Mouse (Mus musculus): Measurements from ENCODE around the gene Coq10b. TPM values are rescaled to one million over a fixed set of nuclear protein-coding genes. Genes with fewer than 3 reads are reported as not detected.
A peak's percentile ranks its signal among the peaks of the same experiment; 100 is the strongest.

Coq10b gene
- polyA plus RNA-seq, 1 experiment from 2014 or later: 24.1 TPM

DNA sequence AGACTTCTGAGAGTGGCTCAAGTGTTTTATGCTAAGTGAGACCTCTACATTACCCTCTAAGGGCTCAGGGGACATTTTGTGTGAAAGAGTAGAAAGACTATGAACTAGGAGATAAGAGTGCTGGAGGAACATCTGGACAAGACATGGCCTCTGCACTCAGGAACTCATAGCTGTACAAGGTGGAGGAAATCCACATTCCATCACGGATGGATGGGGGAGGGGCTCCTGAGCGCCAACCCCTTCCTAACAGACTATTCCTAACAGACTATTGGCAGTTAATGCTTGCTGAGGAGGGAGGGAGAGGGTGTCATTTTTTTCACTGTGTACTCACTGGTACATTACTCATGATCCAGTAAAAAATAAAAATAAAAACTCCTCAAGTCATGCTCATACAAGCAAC, 22.2 kb downstream of the Coq10b start:
- H3K4me1 ChIP-seq: peaks cover 10% of the 10 kb centered on the region
- H3K9me3 ChIP-seq: no peaks in the 10 kb centered on the region
- no peak overlapping the region for H3K4me3 ChIP-seq
- no peak overlapping the region for H3K27ac ChIP-seq
- WGBS: 53% methylated on average over 2 of the region's 2 CpGs
- H3K36me3 ChIP-seq: peaks cover 49% of the 10 kb centered on the region
- DNase-seq (ENCODE audit: low spot score): no peak
- H3K27me3 ChIP-seq (ENCODE audit: insufficient read depth, poor library complexity, severe bottlenecking): no peaks in the 10 kb centered on the region

DNA sequence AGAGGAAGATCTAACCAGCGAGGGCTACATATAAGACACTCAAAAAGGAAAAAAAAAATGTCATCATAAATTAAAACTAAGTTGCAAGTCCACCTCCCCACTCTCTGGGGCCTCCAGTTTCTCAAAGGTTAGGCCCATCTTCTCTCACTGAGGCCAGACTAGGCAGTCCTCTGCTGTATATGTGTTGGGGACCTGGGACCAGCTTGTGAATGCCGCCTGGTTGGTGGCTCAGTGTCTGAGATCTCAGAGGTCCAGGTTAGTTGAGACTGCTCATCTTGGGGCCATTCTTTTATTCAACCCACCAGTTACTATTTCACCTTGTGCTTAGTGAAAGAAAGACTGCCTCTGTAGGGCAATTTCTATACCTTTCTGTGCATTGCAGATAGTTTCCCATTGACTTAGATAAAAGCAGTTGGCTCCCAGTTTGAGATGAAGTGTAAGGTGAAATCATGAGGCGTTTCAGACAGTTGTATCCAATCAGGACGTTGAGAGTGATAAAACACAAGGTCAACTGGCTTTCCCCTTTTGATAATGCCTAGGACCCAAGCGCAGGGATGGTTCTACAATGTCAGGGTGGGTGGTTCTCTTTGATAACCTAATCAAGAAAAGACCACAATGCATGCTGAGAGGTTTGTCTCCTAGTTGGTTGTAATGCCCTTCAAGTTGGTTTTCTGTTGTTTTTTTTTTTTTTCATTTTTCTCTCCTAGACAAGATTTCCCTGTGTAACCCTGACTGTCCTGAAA, 23.3 kb downstream of the Coq10b start:
- Histone ChIP-seq H3K36me3 (peaks cover 60% of the 10 kb centered on the region), H3K4me3 (no peak overlapping the region), H3K27ac (no peak overlapping the region), H3K4me1 (peaks cover 10% of the 10 kb centered on the region), H3K9me3 (no peaks in the 10 kb centered on the region), H3K27me3 (ENCODE audit: insufficient read depth, poor library complexity, severe bottlenecking) (no peaks in the 10 kb centered on the region)
- WGBS: 44% methylated on average over 5 of the region's 5 CpGs
- no peak for DNase-seq (ENCODE audit: low spot score)

DNA sequence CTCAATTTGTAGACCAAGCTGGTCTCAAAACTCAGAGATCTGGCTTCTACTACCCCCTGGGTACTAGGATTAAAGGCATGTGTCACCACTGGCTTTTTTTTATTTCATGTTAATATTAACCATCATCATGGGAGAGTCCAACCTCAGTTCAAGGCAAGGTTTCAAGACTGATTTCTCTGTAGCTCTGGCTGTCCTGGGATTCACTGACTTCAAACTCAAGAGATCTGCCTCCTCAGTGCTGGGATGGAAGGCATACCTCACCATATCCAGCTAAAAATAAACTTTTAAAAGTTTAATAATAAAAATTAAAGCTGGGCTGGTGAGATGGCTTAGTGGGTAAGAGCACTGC, 23.8 kb downstream of the Coq10b start:
- Histone ChIP-seq H3K4me1 (peaks cover 10% of the 10 kb centered on the region), H3K9me3 (no peaks in the 10 kb centered on the region), H3K27ac (no peak overlapping the region), H3K4me3 (no peak overlapping the region), H3K36me3 (peaks cover 61% of the 10 kb centered on the region), H3K27me3 (ENCODE audit: insufficient read depth, poor library complexity, severe bottlenecking) (no peaks in the 10 kb centered on the region)
- DNase-seq (ENCODE audit: low spot score): no peak

DNA sequence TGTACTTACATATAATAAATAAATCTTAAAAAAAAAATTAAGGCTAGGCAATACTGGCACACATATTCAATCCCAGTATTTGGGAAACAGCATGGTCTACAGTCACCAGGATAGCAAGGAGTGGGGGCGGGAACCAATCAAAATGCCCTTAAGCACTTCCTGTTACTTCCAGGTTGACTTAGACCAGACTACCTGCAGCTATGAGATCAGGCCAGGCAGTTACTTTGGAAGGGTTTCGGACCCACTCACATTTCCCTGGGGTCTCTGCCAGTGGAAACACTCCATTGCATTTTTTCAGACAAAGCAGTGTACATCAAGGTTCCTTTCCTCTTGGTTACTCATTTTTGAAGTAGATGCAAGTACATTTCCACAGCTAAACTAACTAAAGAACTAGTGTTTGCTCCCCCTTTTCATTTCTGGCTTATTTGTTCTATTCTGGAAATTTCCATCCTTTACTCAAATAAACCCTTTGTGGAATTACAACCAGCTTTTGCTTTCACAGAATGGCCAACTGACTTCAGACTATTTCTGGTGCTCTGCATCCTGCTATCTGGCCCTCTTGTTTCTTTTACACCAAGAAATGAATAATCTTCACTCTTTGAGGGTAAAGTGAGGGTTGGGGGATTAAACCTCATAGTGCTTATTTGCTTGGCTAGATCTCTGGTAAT, 24.4 kb downstream of the Coq10b start:
- no peak for DNase-seq (ENCODE audit: low spot score)

DNA sequence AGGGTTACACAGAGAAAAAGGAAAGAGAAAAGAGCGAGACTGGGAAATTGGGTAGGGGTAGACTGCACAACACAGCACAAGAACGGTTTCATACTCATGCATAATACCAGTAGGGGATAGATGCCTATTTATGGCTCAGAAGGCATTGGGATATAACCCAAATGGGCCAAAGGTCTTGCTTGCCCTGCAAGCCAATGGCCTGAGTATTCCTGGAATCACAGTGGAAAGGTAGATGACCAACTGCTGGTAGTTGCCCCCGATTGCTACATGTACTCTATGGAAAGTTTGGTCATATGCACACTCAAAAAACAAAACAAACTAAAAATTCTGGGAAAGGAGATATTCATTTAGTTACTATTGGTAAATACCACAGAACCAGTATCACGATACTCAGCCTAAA, 27.1 kb downstream of the Coq10b start:
- no peak overlapping the region for H3K27ac ChIP-seq
- 93% methylated on average over 4 of the region's 4 CpGs for WGBS
- DNase-seq (ENCODE audit: low spot score): no peak
- no peak overlapping the region for H3K4me3 ChIP-seq
- no peaks in the 10 kb centered on the region for H3K9me3 ChIP-seq
- H3K4me1 ChIP-seq: peaks cover 10% of the 10 kb centered on the region
- no peaks in the 10 kb centered on the region for H3K27me3 ChIP-seq (ENCODE audit: insufficient read depth, poor library complexity, severe bottlenecking)
- H3K36me3 ChIP-seq: peaks cover 77% of the 10 kb centered on the region

More for the DNA sequence above, 24.4 kb downstream of the Coq10b start:
- Histone ChIP-seq H3K4me1 (peaks cover 10% of the 10 kb centered on the region), H3K9me3 (no peaks in the 10 kb centered on the region), H3K36me3 (peaks cover 62% of the 10 kb centered on the region), H3K27ac (no peak overlapping the region), H3K4me3 (no peak overlapping the region), H3K27me3 (ENCODE audit: insufficient read depth, poor library complexity, severe bottlenecking) (no peaks in the 10 kb centered on the region)
- 81% methylated on average over 2 of the region's 2 CpGs for WGBS

DNA sequence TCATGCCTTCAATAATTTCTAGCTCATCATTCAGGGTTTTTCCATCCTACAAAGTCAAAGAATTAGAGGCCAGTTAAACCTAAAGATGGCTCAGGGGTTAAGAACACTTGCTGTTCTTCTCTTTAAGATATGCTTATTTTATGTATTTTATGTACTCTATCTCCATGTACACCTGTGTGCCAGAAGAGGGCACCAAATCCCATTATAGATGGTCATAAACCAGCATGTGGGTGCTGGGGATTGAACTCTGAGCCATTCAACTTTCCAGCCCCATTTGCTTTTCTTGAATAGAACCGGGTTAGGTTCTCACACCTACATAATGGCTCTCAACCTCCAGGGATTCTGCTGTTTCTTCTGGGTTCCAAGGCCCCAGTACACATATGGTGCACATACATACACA, 29.5 kb downstream of the Coq10b start:
- no peak overlapping the region for H3K27ac ChIP-seq
- H3K4me3 ChIP-seq: no peak overlapping the region
- H3K36me3 ChIP-seq: peaks cover 86% of the 10 kb centered on the region
- peaks cover 6% of the 10 kb centered on the region; the same call in 1 of the 2 replicates for H3K4me1 ChIP-seq
- DNase-seq (ENCODE audit: low spot score): no peak
- H3K9me3 ChIP-seq: no peaks in the 10 kb centered on the region
- no peaks in the 10 kb centered on the region for H3K27me3 ChIP-seq (ENCODE audit: insufficient read depth, poor library complexity, severe bottlenecking)
- 82% methylated on average over 1 of the region's 1 CpGs for WGBS

DNA sequence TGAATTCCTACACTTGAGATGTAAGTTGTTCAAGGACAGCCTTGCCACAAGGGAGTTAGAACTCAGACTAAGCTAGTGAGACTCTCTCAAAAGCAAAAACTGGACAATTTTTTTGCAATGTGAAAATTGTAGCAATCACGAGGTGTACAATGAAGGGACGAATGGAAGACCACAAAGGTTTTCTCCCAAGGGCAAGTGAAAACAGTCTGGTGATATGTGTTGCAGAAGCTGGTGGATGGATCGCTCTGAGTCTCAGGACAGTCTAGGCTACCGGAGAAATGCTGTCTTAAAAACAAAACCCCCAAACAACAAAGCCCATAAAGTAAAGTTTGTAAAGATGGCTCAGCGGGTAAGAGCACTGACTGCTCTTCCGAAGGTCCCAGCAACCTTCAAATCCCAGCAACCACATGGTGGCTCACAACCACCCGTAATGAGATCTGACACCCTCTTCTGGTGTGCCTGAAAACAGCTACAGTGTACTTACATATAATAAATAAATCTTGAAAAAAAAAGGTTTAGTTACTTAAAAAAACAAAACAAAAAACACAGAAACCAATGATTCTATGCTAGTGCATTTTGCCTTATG, 33.3 kb downstream of the Coq10b start:
- 57% methylated on average over 7 of the region's 7 CpGs for WGBS
- H3K4me3 ChIP-seq: peak overlapping the region; percentile 93
- no peaks in the 10 kb centered on the region for H3K27me3 ChIP-seq (ENCODE audit: insufficient read depth, poor library complexity, severe bottlenecking)
- H3K9me3 ChIP-seq: no peaks in the 10 kb centered on the region
- H3K4me1 ChIP-seq: peaks cover 18% of the 10 kb centered on the region
- H3K27ac ChIP-seq: no peak overlapping the region
- no peak for DNase-seq (ENCODE audit: low spot score)
- H3K36me3 ChIP-seq: peaks cover 62% of the 10 kb centered on the region

DNA sequence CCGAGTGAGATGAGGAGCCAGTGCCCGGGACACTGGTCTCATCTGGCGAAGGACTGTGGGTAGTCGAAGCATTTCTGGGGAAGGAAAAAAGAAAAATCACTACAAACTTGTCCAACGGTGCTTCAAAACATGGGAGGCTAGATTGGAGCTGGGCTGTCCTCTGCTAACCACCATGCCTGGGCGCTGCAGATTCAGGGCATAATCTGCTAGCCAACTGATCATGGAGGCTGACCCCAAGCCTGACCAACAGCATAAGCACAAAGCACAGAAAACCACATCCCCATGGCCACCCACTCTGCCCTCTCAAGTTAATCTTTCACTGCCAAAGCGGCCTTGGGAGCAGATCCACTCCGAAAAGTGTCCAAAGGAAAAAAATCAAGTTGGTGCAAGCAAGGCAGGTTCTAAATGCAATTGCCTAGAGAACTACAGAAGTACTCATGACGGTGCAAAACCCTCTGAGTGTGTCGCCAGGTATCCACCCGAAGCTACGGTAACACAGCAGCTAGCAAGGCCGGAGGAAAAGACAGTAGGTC, 34.4 kb downstream of the Coq10b start:
- Histone ChIP-seq H3K9me3 (no peaks in the 10 kb centered on the region), H3K36me3 (peaks cover 61% of the 10 kb centered on the region), H3K4me1 (peaks cover 18% of the 10 kb centered on the region), H3K27ac (peak overlapping the region; percentile 99), H3K4me3 (peak overlapping the region; percentile 93), H3K27me3 (ENCODE audit: insufficient read depth, poor library complexity, severe bottlenecking) (no peaks in the 10 kb centered on the region)
- 1% methylated on average over 13 of the region's 13 CpGs for WGBS
- DNase-seq (ENCODE audit: low spot score): no peak

DNA sequence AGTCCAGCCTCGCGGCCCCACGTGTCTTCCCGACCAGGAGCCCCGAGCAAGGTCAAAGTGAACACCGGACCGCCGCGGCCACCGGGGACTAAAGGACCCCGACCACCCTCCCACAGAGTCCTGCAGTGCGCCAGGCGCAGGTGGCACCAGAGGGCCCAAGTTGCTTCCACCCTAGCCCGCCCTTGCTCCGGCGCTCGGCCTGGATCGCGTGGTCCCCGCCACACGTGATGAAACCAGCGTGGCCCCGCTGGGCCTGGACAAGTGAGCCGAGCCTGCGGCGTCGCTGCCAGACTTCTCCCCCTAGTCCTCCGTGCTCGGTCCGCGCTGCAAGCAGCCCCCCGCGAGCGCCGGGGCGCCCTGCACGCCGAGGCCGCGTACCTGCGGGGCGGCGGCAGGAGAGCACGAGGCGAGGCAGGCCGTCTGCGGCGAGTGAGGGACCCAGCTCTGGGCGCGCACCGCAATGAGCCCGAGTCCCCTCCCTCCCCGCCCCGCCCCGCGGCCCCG, 34.9 kb downstream of the Coq10b start:
- Histone ChIP-seq H3K4me3 (peak overlapping the region; percentile 93), H3K9me3 (no peaks in the 10 kb centered on the region), H3K4me1 (peaks cover 18% of the 10 kb centered on the region), H3K27me3 (ENCODE audit: insufficient read depth, poor library complexity, severe bottlenecking) (no peaks in the 10 kb centered on the region), H3K36me3 (peaks cover 61% of the 10 kb centered on the region), H3K27ac (peak overlapping the region; percentile 99)
- under 1% methylated on average over 51 of the region's 57 CpGs for WGBS
- DNase-seq (ENCODE audit: low spot score): peak; percentile 90

DNA sequence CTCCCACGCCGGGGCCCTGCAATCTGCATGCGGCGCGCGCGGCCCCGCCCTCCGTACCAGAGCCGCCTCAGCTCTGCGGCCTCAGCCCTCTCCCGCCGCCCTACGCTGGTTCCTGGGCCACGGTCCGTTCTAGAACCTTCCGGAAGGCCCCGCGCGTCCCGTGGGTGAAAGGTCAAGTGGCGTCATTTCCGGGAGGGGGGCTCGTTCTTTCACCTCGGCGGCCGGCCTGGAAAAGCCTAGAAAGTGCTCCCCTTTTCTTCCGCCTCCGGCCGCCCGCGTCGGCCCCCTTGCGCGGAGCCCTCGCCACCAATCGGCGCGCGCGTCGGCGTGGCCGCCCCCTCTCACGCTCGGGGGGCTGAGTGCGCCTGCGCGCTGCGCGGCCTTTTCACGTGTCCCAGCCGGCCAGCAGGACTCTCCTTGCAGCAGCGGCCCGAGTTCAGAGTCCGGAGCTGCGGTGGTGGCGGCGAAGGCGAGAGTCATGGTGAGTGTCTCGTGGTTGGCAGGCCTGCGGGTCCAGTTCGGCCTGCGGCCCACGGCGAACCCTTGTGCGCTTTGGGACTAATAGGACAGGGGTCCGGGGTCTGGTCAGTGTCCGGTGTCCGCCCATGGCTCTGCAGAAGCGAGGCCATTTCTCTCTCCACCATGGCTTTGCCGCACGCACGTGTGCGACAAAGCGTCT, 35.5 kb downstream of the Coq10b start, which contains the start of the genes Hspe1 and Hspd1:
Hspe1 (plus strand) TSS at position 201 of the 679 bp plus-strand sequence.
Hspd1 (minus strand) TSS at position 312 of the 679 bp plus-strand sequence.
- Histone ChIP-seq H3K27me3 (ENCODE audit: insufficient read depth, poor library complexity, severe bottlenecking) (no peaks in the 10 kb centered on the region), H3K4me3 (peak within 1 kb of the TSS; percentile 93), H3K9me3 (no peaks in the 10 kb centered on the region), H3K4me1 (peaks cover 18% of the 10 kb centered on the region), H3K27ac (peak within 1 kb of the TSS; percentile 99), H3K36me3 (peaks cover 55% of the 10 kb centered on the region)
- peak; percentile 99 for DNase-seq (ENCODE audit: low spot score)
- WGBS: under 1% methylated on average over 71 of the region's 76 CpGs

DNA sequence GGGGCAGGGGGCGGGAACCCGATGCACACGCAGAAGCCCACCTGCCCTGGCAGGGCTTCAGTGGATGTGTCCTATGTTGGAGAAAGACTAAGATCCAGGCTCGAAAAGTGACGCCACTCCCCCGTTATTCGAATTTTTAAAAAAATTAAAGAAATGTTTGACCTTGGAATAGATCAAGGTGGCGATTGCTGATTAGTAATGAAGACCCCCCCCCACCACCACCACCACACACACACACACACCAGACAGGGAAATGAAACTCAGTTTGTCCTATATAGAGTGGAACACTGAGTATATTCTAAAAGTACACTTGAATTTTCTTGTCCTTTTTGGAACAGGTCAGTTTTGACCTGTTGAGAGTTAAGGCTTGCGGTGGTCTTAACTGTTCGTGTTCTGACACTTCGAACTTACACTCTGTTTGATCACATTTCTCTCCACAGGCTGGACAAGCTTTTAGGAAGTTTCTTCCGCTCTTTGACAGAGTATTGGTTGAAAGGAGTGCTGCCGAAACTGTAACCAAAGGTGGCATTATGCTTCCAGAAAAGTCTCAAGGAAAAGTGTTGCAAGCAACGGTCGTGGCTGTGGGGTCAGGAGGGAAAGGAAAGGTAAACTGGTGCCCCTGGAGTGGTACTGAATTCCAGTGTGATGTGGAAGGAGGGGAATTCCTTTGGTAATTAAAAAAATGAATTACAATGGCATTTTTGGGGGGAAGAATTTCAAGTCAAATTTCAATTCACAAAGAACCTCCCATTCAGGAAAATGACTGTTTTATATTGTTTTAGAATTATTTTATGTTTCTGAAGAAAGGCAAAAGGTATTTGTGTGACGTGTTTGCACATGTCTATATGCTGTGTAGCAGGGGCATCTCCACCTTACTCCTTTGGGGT, 36.3 kb downstream of the Coq10b start:
- Histone ChIP-seq H3K36me3 (peaks cover 49% of the 10 kb centered on the region), H3K4me3 (peak overlapping the region; percentile 93), H3K4me1 (peaks cover 18% of the 10 kb centered on the region), H3K9me3 (no peaks in the 10 kb centered on the region), H3K27ac (peak overlapping the region; percentile 99), H3K27me3 (ENCODE audit: insufficient read depth, poor library complexity, severe bottlenecking) (no peaks in the 10 kb centered on the region)
- no peak for DNase-seq (ENCODE audit: low spot score)
- WGBS: 8% methylated on average over 16 of the region's 16 CpGs

Measured in heart, embryonic 10.5 days (tissue).